Mouse (Mus musculus) forebrain, embryonic 15.5 days (tissue): ENCODE data around the gene Ostc. TPM values are rescaled to one million over a fixed set of nuclear protein-coding genes. Genes with fewer than 3 reads are reported as not detected.

Source experiments
- ATAC-seq: fragments of 200-750 bp; cut with Nextera tagmentation; replicated peaks from 2 replicates; pipeline ENCODE4 v1.8.0; 2017; ENCODE audit warnings: mild to moderate bottlenecking, moderate TSS enrichment, moderate library complexity
- H3K27ac ChIP-seq: fragments of 300-500 bp; sonication (generic); replicated peaks from 2 replicates; pipeline ENCODE4 v1.5.1; 2015; ENCODE audit warnings: mild to moderate bottlenecking, inconsistent platforms
- H3K27me3 ChIP-seq: fragments of 300-500 bp; sonication (generic); 2 replicates; pipeline ENCODE4 v1.6.1; 2015; ENCODE audit warnings: inconsistent platforms
- H3K36me3 ChIP-seq: fragments of 300-500 bp; sonication (generic); 2 replicates; pipeline ENCODE4 v1.6.1; 2015; ENCODE audit warnings: mild to moderate bottlenecking, inconsistent platforms
- H3K4me1 ChIP-seq: fragments of 300-500 bp; sonication (generic); 2 replicates; pipeline ENCODE4 v1.6.1; 2015; ENCODE audit warnings: inconsistent platforms
- H3K4me2 ChIP-seq: fragments of 300-500 bp; sonication (generic); replicated peaks from 2 replicates; pipeline ENCODE4 v1.6.1; 2015; ENCODE audit warnings: mild to moderate bottlenecking, inconsistent platforms
- H3K4me3 ChIP-seq: fragments of 300-500 bp; sonication (generic); 2 replicates; pipeline ENCODE4 v1.5.1; 2015; ENCODE audit warnings: mild to moderate bottlenecking, inconsistent platforms
- H3K9ac ChIP-seq: fragments of 300-500 bp; sonication (generic); replicated peaks from 2 replicates; pipeline ENCODE4 v1.6.1; 2015; ENCODE audit warnings: mild to moderate bottlenecking, inconsistent platforms
- H3K9me3 ChIP-seq: fragments of 300-500 bp; sonication (generic); 2 replicates; pipeline ENCODE4 v1.6.1; 2016; ENCODE audit warnings: inconsistent platforms
- WGBS: fragments of 180-500 bp; shearing (Covaris S2); methylation state at CpG from one replicate; pipeline ENCODE4 v1.1.7; 2015; ENCODE audit warnings: mixed read lengths; 5-methylcytosine and 5-hydroxymethylcytosine counted together
- polyA plus RNA-seq: library from polyadenylated mRNA; unstranded; fragments of >200 nt; fragmentation: Nextera tagmentation; extraction: Ambion mirVana; gene quantifications from 2 replicates; pipeline ENCODE4 v1.2.1, GENCODE M21; 2015

Ostc gene
- polyA plus RNA-seq, 1 experiment from 2014 or later, result 237 TPM

DNA sequence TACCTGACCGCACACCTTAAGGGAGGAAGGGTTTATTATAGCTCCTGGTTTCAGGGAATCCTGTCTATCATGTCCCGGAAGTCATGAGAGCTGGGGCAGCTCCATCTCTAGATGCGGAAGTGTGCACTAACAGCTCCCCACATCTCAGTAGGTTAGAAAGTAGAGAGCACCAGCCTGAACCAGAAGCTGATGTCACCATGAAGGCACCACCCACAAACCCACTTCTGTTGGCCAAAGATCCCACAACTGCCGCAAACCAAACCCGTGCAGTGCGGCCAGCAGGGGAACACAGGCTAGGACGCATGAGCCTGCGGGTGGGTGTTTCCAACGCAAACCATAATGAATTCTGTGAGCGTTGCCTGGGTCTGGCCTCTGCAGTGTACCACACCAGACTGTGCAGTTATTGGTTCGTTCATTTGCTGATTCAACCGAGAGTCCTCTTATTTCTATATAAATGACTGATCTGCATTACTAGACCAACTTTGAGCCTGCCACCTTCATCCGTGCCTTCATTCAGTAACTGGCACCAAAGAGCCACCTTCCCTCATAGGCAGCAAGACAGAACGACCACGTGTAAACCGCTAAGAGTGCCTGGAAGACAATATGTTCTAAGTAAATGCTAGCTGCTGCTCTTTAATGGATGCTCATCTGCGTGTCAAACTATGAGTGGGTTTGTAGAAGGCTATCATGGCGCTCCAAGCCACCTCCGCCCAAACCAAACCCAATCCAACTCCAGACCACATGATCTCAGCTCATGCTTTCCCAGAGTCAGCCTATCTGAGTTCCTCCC lies 31.4 kb downstream of the Ostc start:
- no peaks in the 10 kb centered on the region for H3K27me3 ChIP-seq
- WGBS, result 90% methylated on average over 19 of the region's 19 CpGs
- H3K4me3 ChIP-seq, result no peak overlapping the region
- H3K4me2 ChIP-seq, result no peak overlapping the region
- no peaks in the 10 kb centered on the region for H3K9me3 ChIP-seq
- H3K4me1 ChIP-seq, result no peaks in the 10 kb centered on the region
- H3K27ac ChIP-seq, result no peak overlapping the region
- H3K9ac ChIP-seq, result no peak overlapping the region
- no peak for ATAC-seq
- no peaks in the 10 kb centered on the region for H3K36me3 ChIP-seq

DNA sequence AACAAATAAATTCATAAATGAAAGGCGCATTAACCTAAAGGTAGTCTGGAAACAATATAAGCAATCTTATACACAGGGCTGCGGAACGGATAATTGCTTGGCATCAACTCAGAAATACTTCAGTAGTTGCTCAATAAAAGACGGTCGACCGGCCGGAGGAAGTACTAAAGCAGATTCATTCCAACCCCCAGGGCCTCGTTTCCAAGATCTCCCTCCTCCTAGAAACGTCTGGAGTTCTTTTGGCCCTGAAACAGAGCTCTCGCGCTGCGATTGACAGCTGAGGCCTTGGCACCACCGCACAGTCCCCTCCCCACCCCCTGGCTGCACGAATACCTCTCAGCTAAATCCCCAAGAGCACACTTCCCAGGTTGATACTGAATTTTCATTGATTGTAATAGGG lies 38.0 kb downstream of the Ostc start:
- WGBS, result 49% methylated on average over 14 of the region's 14 CpGs
- Histone ChIP-seq H3K4me1 (no peaks in the 10 kb centered on the region), H3K36me3 (no peaks in the 10 kb centered on the region), H3K9ac (no peak overlapping the region), H3K4me3 (no peak overlapping the region), H3K27me3 (no peaks in the 10 kb centered on the region), H3K9me3 (no peaks in the 10 kb centered on the region), H3K27ac (no peak overlapping the region), H3K4me2 (no peak overlapping the region)
- ATAC-seq, result 0 out of 2 replicates have a peak, but pooled peaks have one; percentile 46

DNA sequence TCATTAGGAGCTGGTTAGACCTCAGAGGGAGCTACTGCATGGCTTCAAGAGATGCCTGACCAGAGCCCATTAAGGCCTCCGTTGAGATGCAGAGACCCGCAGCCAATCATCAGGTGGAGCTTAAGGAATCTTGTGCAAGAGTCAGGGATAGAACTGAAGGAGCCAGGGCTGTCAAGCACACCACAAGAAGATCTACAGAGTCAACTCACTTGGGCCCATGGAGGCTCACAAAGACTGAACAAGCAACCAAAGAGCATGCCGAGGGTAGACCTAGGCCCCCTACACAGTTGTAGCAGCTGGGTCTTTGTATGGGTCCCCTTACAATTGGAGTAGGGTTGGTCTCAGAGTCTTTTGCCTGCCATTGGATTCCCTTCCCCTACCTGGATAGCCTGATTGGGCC lies 46.7 kb downstream of the Ostc start:
- H3K27me3 ChIP-seq, result no peaks in the 10 kb centered on the region

DNA sequence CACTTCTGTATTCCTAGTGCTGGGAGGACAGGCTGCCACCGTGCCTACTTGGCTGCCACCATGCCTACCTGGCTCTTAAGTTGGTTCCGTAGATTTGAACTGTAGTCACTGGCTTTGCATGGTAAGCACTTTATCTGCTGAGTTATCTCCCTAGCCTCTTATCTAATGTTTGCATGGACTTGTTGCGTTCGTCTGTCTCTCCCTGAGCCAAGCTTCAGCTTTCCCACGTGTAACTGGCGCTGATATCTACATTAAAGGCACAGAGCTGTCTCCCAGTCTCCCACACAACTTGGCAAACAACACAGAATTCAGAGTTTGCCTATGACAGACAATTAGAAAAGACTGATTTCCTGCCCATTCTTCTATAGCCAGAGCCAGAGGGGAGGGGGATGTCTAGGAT lies 48.6 kb downstream of the Ostc start:
- ATAC-seq, result no peak
- 89% methylated on average over 6 of the region's 6 CpGs for WGBS
- Histone ChIP-seq H3K4me1 (no peaks in the 10 kb centered on the region), H3K4me3 (no peak overlapping the region), H3K9me3 (no peaks in the 10 kb centered on the region), H3K27ac (no peak overlapping the region), H3K27me3 (no peaks in the 10 kb centered on the region), H3K4me2 (no peak overlapping the region), H3K36me3 (no peaks in the 10 kb centered on the region), H3K9ac (no peak overlapping the region)

More for the DNA sequence above, 46.7 kb downstream of the Ostc start:
- no peak overlapping the region for H3K9ac ChIP-seq
- no peaks in the 10 kb centered on the region for H3K4me1 ChIP-seq
- 94% methylated on average over 3 of the region's 3 CpGs for WGBS
- H3K4me3 ChIP-seq, result no peak overlapping the region
- ATAC-seq, result no peak
- no peaks in the 10 kb centered on the region for H3K36me3 ChIP-seq
- H3K4me2 ChIP-seq, result no peak overlapping the region
- H3K9me3 ChIP-seq, result no peaks in the 10 kb centered on the region
- H3K27ac ChIP-seq, result no peak overlapping the region

DNA sequence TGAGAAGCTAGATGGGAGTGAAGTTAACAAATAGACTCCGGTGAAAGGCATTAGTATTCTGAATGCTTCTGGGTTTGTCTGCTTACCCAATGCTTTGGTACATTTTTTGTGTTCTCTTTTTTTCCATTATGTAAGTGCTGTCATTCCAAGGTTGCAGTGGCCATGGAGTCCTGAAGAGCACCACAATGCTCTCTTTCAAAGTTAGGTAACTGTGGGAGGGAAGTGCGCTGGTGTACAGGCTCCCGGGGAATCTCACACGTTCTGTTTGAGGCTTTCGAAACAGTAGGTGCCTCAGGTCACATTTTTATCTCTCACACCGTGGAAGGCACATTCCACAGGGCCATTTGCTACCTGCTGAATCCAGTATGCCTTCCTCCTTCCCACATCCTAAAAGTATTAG lies 59.7 kb downstream of the Ostc start:
- H3K4me2 ChIP-seq, result no peak overlapping the region
- no peaks in the 10 kb centered on the region for H3K36me3 ChIP-seq
- no peak overlapping the region for H3K9ac ChIP-seq
- WGBS, result 57% methylated on average over 6 of the region's 6 CpGs
- H3K4me1 ChIP-seq, result no peaks in the 10 kb centered on the region
- H3K9me3 ChIP-seq, result no peaks in the 10 kb centered on the region
- no peak overlapping the region for H3K27ac ChIP-seq
- no peak overlapping the region for H3K4me3 ChIP-seq
- ATAC-seq, result no peak
- no peaks in the 10 kb centered on the region for H3K27me3 ChIP-seq

DNA sequence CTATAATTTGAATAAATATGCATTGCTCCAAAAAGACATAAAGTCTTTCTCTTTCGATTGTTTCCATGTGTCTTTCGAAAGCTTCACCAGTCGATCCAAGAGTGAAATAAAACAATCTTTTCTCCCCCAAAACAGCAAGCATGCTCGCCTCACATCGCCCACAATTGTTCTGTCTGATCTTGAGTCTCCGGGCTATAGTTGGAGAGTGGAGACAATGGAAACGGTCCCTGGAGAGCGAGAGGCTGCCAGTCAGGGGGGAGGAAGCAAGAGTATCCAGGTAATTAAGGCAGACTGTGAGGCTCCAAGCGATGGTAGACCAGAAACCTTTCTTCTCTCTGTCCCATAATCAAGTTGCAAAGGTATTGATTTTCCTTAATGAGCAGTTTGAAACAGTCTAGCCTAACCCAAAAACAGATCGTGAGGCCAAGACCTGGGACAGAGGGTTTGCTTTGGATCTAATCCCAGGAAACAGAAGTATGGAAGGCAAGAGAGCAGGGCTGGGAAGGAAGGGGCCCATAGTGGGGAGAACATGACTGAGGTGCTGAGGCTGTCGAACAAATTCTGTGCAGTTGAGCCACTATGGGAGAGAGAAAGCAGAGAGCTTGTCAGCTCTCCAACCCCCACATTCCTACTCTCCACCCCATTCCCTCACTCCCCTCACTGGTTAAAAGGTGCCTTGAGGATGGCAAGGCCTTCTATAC lies 63.0 kb downstream of the Ostc start:
- no peak overlapping the region for H3K4me2 ChIP-seq
- no peaks in the 10 kb centered on the region for H3K4me1 ChIP-seq
- no peak for ATAC-seq
- WGBS, result 55% methylated on average over 11 of the region's 11 CpGs
- H3K36me3 ChIP-seq, result no peaks in the 10 kb centered on the region
- no peak overlapping the region for H3K4me3 ChIP-seq
- no peak overlapping the region for H3K27ac ChIP-seq
- H3K9me3 ChIP-seq, result no peaks in the 10 kb centered on the region
- no peaks in the 10 kb centered on the region for H3K27me3 ChIP-seq
- no peak overlapping the region for H3K9ac ChIP-seq

Other genes with a start within 250 kb of the Ostc start
- not detected in 2 replicates for gene Etnppl, start 92.0 kb downstream of the Ostc start, polyA plus RNA-seq
- 594 and 667 TPM in 2 replicates for gene Rpl34, start 21.0 kb upstream of the Ostc start, polyA plus RNA-seq